Mouse (Mus musculus): Measurements from ENCODE around the gene Hcn2. TPM values are rescaled to one million over a fixed set of nuclear protein-coding genes. Genes with fewer than 3 reads are reported as not detected.

Hcn2 gene
- total RNA-seq, 2 experiments from 2014 or later: 129 to 142 TPM

DNA sequence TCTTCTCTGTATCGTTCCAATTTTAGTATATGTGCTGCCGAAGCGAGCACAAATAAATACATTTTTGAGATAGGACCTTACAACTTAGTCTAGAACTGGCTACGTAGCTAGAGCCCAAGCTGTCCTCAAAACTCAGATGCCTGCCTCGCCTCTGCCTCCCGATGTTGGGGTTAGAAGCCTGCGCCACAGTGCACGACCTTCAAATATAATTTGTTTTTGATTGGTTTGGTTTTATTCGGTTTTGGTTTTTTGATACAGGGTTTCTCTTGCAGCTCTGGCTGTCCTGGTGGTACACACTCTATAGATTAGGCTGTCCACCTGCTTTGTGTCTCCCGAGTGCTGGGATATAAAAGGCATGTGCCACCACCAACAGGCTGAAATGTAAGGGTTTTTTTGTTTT, 12.9 kb upstream of the Hcn2 start:
- Histone ChIP-seq H3K27ac (peak overlapping the region; percentile 80), H3K4me3 (peak overlapping the region; percentile 97)
- no peak for DNase-seq (ENCODE audit: extremely low spot score in 1 of 2, low spot score in 2 of 2)
- no peak for TF ChIP-seq CTCF (IDR thresholded peaks at IDR 0.05)
- intact Hi-C loops (cut with DNase I): no loop called here

DNA sequence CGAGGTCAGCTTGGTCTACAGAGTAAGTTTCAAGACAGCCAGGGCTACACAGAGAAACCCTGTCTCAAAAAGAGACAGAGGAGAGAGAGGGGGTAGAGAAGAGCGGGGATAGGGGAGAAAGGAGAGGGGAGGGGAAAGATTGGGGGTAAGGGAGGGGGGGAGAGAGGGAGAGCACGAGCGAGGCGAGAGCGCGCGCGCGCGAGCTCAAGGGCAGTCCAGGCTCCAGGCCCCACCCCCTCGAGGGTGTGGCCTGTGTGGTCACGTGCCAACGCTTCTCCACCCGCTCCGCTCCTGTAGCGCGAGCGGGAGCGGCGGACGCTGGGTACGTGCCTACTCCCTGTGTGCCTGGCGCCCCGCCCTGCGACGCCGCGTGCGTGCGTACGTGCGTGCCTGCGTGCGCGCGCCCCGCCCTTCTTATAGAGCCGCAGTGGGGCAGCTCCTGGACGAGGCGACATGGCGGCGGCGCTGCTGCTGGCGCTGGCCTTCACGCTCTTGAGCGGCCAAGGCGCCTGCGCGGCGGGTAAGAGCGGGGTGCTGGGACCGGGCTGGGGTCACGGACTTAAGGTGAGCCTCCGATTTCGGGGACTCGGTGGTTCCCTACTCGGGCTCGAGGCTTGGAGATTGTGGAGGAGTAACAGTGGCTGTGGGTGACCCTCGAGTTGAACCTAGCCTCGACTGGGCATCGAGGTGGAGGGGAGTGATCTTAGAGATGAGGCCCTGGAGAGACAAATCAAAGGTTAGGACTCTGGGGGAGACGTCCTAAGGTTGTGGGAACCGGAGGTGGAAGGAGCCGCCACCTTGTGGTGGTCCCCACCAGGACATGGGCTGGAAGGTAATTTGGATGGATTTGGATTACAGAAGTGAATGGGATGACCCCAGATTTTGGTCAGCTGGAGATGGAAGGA, 12.1 kb upstream of the Hcn2 start, which contains the start of gene Bsg:
Gene Bsg, plus strand, starts transcription at position 427 of the 905 bp plus-strand sequence.
- intact Hi-C loops (cut with DNase I): loop anchor here (2.0 kb wide), 1 partner anchor 62 kb away; the partner anchor contains the start of gene Rnf126
- Histone ChIP-seq H3K27ac (peak within 1 kb of the TSS; percentile 94), H3K4me3 (peak within 1 kb of the TSS; percentile 97)
- peak; percentile 52 for TF ChIP-seq CTCF (IDR thresholded peaks at IDR 0.05)
- DNase-seq (ENCODE audit: extremely low spot score in 1 of 2, low spot score in 2 of 2): peak; percentile 99

DNA sequence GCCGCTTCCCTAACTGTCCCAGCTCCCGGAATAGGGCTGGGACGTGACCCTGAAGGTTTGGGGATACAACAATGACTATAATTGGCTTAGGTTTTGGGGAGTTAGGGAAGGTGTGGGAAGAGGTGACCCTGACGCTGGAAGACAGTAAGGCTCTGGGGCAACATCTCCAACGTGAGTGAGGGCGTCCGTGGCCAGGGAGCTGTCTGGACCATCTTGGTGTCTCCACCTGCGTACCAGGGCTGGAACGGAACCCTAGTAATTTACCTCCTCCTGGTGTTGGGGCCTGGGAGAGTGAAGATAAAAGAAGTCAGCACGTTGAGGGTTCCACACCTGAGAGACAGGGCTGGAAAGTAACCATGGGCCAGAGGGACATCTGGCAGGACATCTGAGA, 11.5 kb upstream of the Hcn2 start:
- intact Hi-C loops (cut with DNase I): loop anchor here (2.0 kb wide), 1 partner anchor 62 kb away; the partner anchor contains the start of gene Rnf126
- peak overlapping the region; percentile 94 for H3K27ac ChIP-seq

DNA sequence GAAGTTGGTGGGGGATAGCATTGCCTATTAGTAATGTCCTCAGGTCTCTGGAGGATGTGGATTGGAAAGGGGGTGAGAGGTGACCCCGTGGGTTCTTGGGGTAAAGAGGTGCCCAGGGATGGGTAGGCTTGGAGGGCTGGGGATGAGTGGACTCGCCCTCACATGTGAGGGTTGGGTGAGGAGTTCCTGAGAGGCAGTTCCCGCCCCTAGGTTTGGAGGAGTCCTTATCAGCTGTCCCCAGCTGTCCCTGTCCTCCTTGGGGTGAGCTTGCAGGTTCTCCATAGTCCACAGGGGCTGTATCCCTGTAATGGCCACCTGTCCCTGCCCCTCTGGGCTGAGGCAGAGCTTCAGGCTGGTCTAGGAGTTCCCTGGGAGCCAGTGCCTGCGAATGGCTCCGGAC, 10.5 kb upstream of the Hcn2 start:
- Histone ChIP-seq H3K27ac (peak overlapping the region; percentile 94), H3K4me3 (peak overlapping the region; percentile 97)
- DNase-seq (ENCODE audit: extremely low spot score in 1 of 2, low spot score in 2 of 2): no peak
- TF ChIP-seq CTCF (IDR thresholded peaks at IDR 0.05): no peak
- intact Hi-C loops (cut with DNase I): loop anchor here (2.0 kb wide), 1 partner anchor 61 kb away; the partner anchor contains the start of gene Rnf126

More for the DNA sequence above, 11.5 kb upstream of the Hcn2 start:
- TF ChIP-seq CTCF (IDR thresholded peaks at IDR 0.05): no peak
- peak overlapping the region; percentile 97 for H3K4me3 ChIP-seq
- no peak for DNase-seq (ENCODE audit: extremely low spot score in 1 of 2, low spot score in 2 of 2)

DNA sequence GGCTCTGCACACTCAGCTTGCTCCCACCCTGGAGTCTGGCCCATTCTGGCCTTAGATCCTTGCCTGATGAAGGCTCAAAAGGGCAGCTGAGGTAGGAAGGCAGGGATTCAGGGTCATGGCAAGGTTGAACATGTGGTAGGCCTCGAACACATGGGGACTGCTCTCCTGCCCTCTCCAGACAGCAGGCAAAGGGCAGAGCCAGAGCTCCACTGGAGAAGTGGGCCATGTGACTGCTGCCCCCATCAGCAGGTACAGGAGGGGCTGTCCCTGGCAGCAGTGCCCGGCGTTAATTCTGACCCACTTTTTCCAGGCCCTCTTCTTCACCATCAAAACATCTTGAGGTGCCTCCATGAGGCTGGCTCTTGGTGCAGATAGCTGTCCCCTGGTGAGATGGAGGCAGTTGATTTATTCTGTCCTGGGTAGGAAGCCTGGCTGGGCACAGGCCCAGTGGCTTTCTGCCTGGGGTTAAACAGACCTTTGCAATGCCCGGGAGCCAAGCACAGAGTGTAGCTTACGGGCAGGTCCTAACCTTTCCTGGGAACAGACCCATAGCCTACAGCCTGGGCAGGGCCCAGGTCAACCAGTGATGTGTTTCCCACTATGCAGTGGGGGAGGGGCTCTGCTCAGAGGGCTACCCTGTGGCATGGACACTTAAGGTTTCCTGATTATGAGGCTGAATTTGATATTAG, 9.9 kb upstream of the Hcn2 start:
- no peak for DNase-seq (ENCODE audit: extremely low spot score in 1 of 2, low spot score in 2 of 2)
- Histone ChIP-seq H3K4me3 (peak overlapping the region; percentile 97), H3K27ac (peak overlapping the region; percentile 94)
- TF ChIP-seq CTCF (IDR thresholded peaks at IDR 0.05): no peak
- intact Hi-C loops (cut with DNase I): no loop called here

DNA sequence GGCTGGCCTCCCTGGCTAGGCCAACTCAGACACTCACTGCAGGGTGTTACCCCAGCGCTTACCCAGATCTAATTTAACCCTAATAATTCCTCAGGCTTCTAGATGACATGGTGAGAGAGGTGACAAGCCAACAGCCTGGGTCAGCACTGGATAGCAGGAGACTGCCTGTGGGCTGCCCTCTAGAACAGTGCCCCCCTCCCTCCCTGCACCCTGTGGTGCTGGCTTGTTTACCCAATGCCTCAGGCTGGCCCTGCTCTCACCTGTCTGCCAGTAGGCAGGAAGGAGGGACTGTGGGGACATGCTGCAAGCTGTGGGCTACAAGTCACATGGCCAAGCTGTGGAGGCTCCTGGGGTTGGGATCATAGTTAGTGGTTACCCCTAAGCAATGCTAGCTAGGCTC, 9.3 kb upstream of the Hcn2 start:
- DNase-seq (ENCODE audit: extremely low spot score in 1 of 2, low spot score in 2 of 2): no peak
- peak overlapping the region; percentile 97 for H3K4me3 ChIP-seq
- intact Hi-C loops (cut with DNase I): no loop called here
- H3K27ac ChIP-seq: peak overlapping the region; percentile 53
- TF ChIP-seq CTCF (IDR thresholded peaks at IDR 0.05): no peak

DNA sequence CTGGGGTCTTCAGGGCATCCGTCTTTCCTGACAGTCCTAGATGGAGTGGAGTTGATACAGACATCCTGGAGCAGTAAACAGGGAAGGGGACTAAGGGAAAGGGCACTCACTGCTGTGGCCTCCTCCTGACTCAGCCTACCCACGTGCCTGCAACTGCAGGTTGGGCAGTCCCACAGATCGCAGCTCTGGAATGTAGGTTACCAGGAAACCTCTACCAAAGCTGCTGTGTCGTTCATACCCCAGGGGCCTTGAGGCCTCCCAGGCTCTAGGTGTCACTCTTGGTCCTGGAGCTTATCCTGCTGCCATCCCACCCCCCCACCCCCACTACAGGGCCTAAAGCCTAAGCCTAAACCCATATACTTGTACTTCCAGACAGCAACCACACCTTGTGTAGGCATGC, 8.7 kb upstream of the Hcn2 start:
- no peak for DNase-seq (ENCODE audit: extremely low spot score in 1 of 2, low spot score in 2 of 2)
- peak overlapping the region; percentile 53 for H3K27ac ChIP-seq
- peak overlapping the region; percentile 97 for H3K4me3 ChIP-seq
- no peak; the same call in 1 of the 2 replicates for TF ChIP-seq CTCF (IDR thresholded peaks at IDR 0.05)
- intact Hi-C loops (cut with DNase I): no loop called here

DNA sequence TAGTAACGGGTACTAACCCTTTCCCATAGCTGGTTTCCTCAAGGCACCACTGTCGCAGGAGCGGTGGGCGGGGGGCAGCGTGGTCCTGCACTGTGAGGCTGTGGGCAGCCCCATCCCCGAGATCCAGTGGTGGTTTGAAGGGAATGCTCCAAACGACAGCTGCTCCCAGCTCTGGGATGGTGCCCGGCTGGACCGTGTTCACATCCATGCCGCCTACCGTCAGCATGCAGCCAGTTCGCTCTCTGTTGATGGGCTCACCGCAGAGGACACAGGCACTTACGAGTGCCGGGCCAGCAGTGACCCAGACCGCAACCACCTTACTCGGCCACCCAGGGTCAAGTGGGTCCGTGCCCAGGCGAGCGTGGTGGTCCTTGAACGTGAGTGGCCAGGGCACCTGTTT, 7.8 kb upstream of the Hcn2 start:
- intact Hi-C loops (cut with DNase I): no loop called here
- Histone ChIP-seq H3K4me3 (peak overlapping the region; percentile 25), H3K27ac (peak overlapping the region; percentile 25; the same call in 1 of the 2 replicates)

DNA sequence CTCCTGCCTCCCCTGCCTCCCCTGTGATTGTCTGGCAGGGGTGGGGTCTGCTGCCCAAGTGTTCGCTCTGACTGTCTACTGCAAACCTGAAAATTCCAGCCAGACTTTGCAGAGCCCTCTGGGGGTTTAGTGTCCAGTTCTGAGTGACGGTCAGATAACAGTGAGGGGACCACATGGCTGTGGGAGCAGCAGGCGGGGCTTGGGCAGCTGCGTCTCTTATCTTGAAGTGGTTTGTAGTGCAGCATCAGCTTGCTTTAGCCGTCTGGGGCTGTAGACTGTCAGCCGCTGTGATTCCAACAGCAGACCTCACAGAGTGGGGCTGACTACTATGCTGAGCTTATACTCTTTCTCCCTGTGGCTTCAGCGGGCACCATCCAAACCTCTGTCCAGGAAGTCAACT, 7.1 kb upstream of the Hcn2 start:
- Histone ChIP-seq H3K27ac (peak overlapping the region; percentile 25), H3K4me3 (peak overlapping the region; percentile 25)
- no peak for DNase-seq (ENCODE audit: extremely low spot score in 1 of 2, low spot score in 2 of 2)
- intact Hi-C loops (cut with DNase I): no loop called here
- TF ChIP-seq CTCF (IDR thresholded peaks at IDR 0.05): no peak

More for the DNA sequence above, 7.8 kb upstream of the Hcn2 start:
- no peak for DNase-seq (ENCODE audit: extremely low spot score in 1 of 2, low spot score in 2 of 2)
- TF ChIP-seq CTCF (IDR thresholded peaks at IDR 0.05): no peak

DNA sequence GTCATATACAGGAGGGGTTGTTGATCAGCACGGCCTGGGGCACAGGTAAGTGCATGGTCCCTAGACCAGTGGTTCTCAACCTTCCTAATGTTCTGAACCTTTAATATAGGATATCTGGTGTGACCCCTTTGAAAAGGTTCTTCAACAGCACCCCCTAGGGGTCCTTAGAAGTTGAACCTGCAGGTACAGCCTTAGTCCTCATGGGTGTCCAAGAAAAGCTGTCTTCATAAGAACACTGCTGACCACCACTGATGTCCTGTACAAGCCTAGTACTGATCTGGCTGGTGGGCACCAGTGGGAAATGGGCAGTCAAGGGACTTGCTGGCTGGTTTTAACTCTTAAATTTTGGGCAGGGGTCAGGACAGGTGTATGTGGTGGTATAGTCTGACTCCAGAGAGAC, 4.4 kb upstream of the Hcn2 start:
- Histone ChIP-seq H3K27ac (no peak overlapping the region), H3K4me3 (no peak overlapping the region)
- intact Hi-C loops (cut with DNase I): no loop called here
- DNase-seq (ENCODE audit: extremely low spot score in 1 of 2, low spot score in 2 of 2): no peak
- no peak; the same call in none of the 2 replicates for TF ChIP-seq CTCF (IDR thresholded peaks at IDR 0.05)

DNA sequence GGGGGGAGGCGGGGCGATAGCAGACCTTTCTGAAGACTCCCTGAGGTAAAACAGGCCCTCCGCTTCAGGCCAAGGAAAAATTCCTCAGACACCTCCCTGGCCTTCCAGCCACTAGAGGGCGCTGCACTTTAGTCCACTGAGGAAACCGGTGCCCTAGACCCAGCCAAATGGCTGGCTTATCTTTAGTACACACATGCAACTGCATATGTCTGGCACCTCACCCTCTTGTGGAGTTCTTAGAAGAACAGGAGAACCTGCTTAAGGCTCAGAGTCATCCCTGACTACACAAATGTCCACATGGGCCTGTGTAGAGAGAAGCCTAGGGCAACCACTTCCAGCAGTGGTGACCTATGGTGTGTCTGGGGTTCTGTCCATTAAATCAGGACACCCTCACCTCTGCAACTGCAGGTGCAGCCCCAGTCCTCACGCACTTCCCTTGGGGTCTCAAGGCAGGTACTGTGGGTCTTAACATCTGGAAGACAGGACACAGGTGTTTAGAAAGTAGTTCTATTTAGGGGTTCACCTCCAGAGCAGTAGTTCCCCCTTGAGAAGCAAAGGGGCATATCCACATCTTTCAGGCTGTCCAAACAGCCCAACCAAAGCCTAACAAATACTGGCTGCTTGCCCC, 3.8 kb upstream of the Hcn2 start:
- intact Hi-C loops (cut with DNase I): no loop called here
- H3K4me3 ChIP-seq: no peak overlapping the region
- peak; percentile 67 for TF ChIP-seq CTCF (IDR thresholded peaks at IDR 0.05)
- H3K27ac ChIP-seq: peak overlapping the region; percentile 63
- peak; percentile 73 to 83 for DNase-seq (ENCODE audit: extremely low spot score in 1 of 2, low spot score in 2 of 2)
